Mouse (Mus musculus) bone marrow macrophage, adult 2 months (primary cell): ENCODE measurements around the gene Gm10153.

Experiments used
- CTCF ChIP-seq: IDR thresholded peaks from 2 replicates; pipeline ENCODE4 v1.5.1; 2012; ENCODE audit warnings: low read depth, mild to moderate bottlenecking, low read length, moderate library complexity
- POLR2A ChIP-seq: IDR thresholded peaks from 2 replicates; pipeline ENCODE4 v1.6.1; 2012; ENCODE audit warnings: mild to moderate bottlenecking, low read depth, low read length, borderline replicate concordance

- TF ChIP-seq CTCF = no peak
- TF ChIP-seq POLR2A = no peak
Observed at GRCm38 (mm10) chr7:142159366-142159765, 30.8 kb downstream of the Gm10153 start.
